Mouse (Mus musculus): ENCODE measurements around the gene Lrrc56. TPM values are rescaled to one million over a fixed set of nuclear protein-coding genes. Genes with fewer than 3 reads are reported as not detected.
A peak's percentile ranks its signal among the peaks of the same experiment; 100 is the strongest.

Lrrc56 gene
- polyA plus RNA-seq, 1 experiment from 2014 or later: 12.1 TPM

DNA sequence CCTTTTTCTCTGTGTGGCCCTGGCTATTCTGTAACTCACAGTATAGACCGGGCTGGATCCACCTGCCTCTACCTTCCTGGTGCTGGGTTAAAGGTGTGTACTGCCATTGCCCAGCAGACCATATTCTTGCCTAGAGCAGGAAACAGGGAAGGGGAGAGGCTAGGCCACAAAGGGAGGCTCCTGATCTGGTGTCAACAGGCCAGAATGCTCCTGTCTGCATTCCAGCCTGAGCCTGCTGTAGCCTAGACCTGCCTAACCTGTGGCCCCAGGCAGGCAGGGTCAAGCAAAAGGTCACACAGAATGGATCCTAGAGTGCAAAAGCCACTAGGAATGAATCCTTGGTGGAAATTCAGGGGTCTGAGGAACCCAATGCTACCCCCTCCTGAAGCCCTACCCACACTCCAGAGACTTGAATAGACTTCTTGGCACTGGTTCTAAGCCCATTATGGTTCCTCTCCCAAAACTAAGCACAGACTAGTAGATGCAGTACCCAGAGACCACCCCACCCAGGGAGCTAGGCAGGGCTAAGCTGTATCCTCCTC lies 25.7 kb downstream of the Lrrc56 start:
- ATAC-seq (ENCODE audit: insufficient number of reproducible peaks, insufficient read depth, low FRiP score, low TSS enrichment): no peak
- Histone ChIP-seq H3K36me3 (peaks cover 15% of the 10 kb centered on the region), H3K4me2 (replicated peaks) (no peak overlapping the region), H3K9ac (no peak overlapping the region), H3K4me3 (no peak overlapping the region), H3K27me3 (no peaks in the 10 kb centered on the region), H3K9me3 (no peaks in the 10 kb centered on the region), H3K27ac (no peak overlapping the region), H3K4me1 (peaks cover 40% of the 10 kb centered on the region)
- 88% methylated on average over 1 of the region's 1 CpGs for WGBS

DNA sequence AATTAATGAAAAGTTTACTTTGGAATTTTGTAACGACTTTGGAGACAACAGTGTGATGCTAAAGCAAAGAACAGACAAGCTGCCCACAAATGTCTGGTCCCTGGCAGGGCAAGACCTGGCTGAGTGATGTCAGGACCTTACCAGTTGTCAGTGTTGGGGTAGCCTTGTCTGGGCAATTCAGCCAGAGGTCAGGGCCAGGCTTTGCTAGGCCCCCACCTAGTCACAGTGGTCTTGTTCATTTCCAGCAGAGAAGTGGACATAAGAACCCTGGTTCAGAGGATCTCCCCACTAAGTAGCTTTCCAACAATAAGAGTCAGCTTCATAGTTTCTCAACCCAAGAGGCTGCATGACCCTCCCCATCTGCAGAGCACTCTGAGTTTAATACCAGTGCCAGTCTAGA lies 26.4 kb downstream of the Lrrc56 start:
- Histone ChIP-seq H3K27ac (0 out of 2 replicates have a peak overlapping the region, but pooled peaks have one; percentile 23), H3K4me2 (replicated peaks) (peak overlapping the region; percentile 95), H3K4me1 (peaks cover 34% of the 10 kb centered on the region), H3K36me3 (peaks cover 15% of the 10 kb centered on the region), H3K27me3 (no peaks in the 10 kb centered on the region), H3K9me3 (no peaks in the 10 kb centered on the region), H3K4me3 (peak overlapping the region; percentile 52; the same call in 1 of the 2 replicates), H3K9ac (no peak overlapping the region)
- WGBS: 83% methylated on average over 1 of the region's 1 CpGs
- no peak for ATAC-seq (ENCODE audit: insufficient number of reproducible peaks, insufficient read depth, low FRiP score, low TSS enrichment)

DNA sequence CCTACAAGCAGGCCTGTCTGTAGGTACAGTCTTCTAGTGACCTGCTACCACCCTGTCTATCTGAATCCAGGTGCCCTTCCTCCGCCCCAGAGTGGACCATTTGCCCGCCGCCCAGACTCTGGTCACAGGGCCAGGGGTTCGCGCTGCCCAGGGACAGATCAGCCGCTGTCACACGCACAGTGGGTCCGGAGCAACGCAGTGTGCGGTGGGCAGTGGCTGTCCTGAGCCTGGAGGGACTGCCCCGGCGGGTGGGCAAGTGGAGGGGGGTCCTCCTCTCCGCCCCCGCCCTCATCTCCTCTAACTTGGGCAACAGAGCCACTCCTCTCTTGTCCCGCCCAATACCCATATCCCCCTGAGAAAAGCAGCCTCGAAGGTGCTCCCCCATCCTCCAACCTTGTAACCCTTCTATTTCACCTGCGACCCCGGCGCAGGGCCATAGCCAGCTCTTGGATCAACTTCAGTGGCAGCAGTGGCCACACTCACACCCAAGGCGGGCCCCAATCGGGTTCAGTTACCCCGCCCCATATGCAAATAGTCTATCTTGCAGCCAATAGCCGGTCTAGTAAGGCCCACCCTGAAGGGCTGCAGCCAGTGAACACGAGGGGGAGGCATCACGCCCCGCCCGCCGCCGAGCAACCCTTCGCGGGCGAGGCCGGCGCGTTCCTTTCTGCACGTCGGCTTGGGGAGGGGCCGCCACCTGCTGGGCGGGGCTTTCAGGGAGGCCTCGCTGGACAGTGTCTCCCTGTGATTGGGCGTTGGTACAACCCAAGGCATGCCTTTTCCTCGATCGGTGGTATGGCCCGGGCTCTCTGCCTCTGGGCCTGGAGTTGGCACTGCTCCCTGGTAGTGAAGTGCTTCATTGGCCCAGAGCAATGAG lies 27.5 kb downstream of the Lrrc56 start:
- H3K4me2 ChIP-seq (replicated peaks): peak overlapping the region; percentile 95
- peaks cover 29% of the 10 kb centered on the region for H3K4me1 ChIP-seq
- H3K9ac ChIP-seq: peak overlapping the region; percentile 70
- peak overlapping the region; percentile 90 for H3K27ac ChIP-seq
- 3% methylated on average over 44 of the region's 44 CpGs for WGBS
- H3K9me3 ChIP-seq: no peaks in the 10 kb centered on the region
- ATAC-seq (ENCODE audit: insufficient number of reproducible peaks, insufficient read depth, low FRiP score, low TSS enrichment): peak; percentile 95
- peaks cover 15% of the 10 kb centered on the region for H3K36me3 ChIP-seq
- no peaks in the 10 kb centered on the region for H3K27me3 ChIP-seq
- H3K4me3 ChIP-seq: peak overlapping the region; percentile 52

DNA sequence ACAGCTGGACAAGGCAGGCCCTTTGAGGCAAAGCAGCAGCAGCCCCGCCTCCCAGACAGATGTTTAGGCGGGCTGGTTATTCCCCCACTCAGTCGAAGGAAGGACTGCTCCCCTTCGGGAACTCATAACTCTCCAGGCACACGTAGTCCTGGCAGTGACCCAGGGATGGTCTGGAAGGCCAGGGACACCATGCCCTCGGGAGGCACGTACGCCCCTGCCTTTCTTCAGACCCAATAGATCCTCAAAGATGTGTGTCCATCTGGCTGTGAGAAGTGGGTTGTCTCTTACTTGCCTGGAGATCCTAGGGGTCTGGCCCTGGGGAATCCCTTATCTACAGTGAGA lies 28.1 kb downstream of the Lrrc56 start:
- no peaks in the 10 kb centered on the region for H3K9me3 ChIP-seq
- H3K36me3 ChIP-seq: peaks cover 14% of the 10 kb centered on the region
- H3K27me3 ChIP-seq: no peaks in the 10 kb centered on the region
- peak overlapping the region; percentile 52 for H3K4me3 ChIP-seq
- WGBS: 15% methylated on average over 8 of the region's 8 CpGs
- peaks cover 23% of the 10 kb centered on the region for H3K4me1 ChIP-seq
- peak overlapping the region; percentile 28 for H3K9ac ChIP-seq
- 0 out of 2 replicates have a peak, but pooled peaks have one; percentile 0 for ATAC-seq (ENCODE audit: insufficient number of reproducible peaks, insufficient read depth, low FRiP score, low TSS enrichment)
- peak overlapping the region; percentile 95 for H3K4me2 ChIP-seq (replicated peaks)
- H3K27ac ChIP-seq: peak overlapping the region; percentile 90

DNA sequence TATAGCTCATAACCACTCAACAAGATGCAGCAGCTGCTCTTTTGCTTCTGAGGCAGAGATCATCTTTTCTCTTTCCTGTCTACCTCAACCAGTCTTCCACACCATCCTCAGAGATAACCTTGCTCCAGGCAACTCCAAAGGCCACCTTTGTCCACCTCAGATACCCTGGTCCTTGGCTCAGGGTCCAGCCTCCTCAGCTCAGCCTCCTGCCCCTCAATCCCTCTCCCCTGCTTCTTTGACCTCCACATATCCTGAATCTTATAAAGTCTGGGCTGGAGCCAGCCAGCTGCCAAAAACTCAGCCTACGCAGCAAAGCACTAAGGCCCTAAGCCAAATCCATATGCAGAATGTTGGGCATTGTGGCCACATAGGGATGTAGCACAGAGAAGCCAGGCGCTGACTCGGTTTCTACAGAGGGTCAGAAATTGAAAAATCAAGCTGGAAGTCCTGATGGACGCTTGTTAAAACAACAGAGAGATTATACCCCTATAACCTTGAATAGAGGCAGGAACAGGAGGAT lies 28.8 kb downstream of the Lrrc56 start:
- WGBS: 90% methylated on average over 4 of the region's 4 CpGs
- ATAC-seq (ENCODE audit: insufficient number of reproducible peaks, insufficient read depth, low FRiP score, low TSS enrichment): no peak
- H3K4me1 ChIP-seq: peaks cover 21% of the 10 kb centered on the region
- peak overlapping the region; percentile 90 for H3K27ac ChIP-seq
- no peaks in the 10 kb centered on the region for H3K9me3 ChIP-seq
- no peaks in the 10 kb centered on the region for H3K27me3 ChIP-seq
- H3K4me2 ChIP-seq (replicated peaks): no peak overlapping the region
- no peak overlapping the region for H3K4me3 ChIP-seq
- H3K9ac ChIP-seq: no peak overlapping the region
- peaks cover 7% of the 10 kb centered on the region for H3K36me3 ChIP-seq

DNA sequence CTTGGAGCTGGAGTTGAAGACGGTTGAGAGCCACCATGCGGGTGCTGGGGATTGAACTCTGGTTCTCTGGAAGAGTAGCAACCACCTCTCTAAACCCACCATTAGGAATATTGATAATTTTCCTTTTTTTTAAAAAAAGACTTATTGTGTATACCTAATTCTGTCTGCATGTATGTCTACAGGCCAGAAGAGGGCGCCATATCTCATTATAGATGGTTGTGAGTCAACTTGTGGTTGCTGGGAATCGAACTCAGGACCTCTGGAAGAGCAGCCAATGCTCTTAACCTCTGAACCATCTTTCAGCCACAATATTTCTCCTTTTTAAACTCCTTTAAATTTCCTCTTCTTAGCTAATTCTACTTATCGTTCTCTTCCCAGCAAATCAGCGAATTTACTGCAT lies 32.6 kb downstream of the Lrrc56 start:
- peaks cover 21% of the 10 kb centered on the region for H3K4me1 ChIP-seq
- no peaks in the 10 kb centered on the region for H3K9me3 ChIP-seq
- ATAC-seq (ENCODE audit: insufficient number of reproducible peaks, insufficient read depth, low FRiP score, low TSS enrichment): no peak
- no peaks in the 10 kb centered on the region for H3K27me3 ChIP-seq
- H3K36me3 ChIP-seq: peaks cover 9% of the 10 kb centered on the region
- H3K4me3 ChIP-seq: no peak overlapping the region
- no peak overlapping the region for H3K9ac ChIP-seq
- WGBS: 79% methylated on average over 6 of the region's 6 CpGs
- H3K4me2 ChIP-seq (replicated peaks): no peak overlapping the region
- H3K27ac ChIP-seq: no peak overlapping the region

DNA sequence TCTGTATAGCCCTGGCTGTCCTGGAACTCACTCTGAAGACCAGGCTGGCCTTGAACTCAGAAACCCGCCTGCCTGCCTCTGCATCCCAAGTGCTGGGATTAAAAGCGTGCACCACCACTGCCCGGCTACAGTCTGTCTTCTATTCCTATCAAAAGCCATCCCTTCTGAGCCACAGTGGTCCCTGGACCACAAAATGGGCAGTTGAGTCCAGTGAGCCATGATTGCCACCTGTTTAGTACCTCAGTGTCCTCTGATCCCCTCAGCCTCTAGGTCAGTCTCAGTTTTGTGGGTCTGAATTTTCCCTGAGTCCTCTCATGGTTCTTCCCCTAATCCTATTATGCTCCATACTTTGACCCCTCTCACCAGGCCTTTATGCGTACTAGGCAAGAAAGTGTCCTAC lies 33.8 kb downstream of the Lrrc56 start:
- Histone ChIP-seq H3K9me3 (no peaks in the 10 kb centered on the region), H3K4me1 (peaks cover 13% of the 10 kb centered on the region), H3K9ac (0 out of 2 replicates have a peak overlapping the region, but pooled peaks have one; percentile 99), H3K27me3 (no peaks in the 10 kb centered on the region), H3K4me2 (replicated peaks) (peak overlapping the region; percentile 96), H3K36me3 (peaks cover 21% of the 10 kb centered on the region), H3K27ac (no peak overlapping the region), H3K4me3 (peak overlapping the region; percentile 99; the same call in 1 of the 2 replicates)
- 75% methylated on average over 4 of the region's 4 CpGs for WGBS
- ATAC-seq (ENCODE audit: insufficient number of reproducible peaks, insufficient read depth, low FRiP score, low TSS enrichment): no peak

DNA sequence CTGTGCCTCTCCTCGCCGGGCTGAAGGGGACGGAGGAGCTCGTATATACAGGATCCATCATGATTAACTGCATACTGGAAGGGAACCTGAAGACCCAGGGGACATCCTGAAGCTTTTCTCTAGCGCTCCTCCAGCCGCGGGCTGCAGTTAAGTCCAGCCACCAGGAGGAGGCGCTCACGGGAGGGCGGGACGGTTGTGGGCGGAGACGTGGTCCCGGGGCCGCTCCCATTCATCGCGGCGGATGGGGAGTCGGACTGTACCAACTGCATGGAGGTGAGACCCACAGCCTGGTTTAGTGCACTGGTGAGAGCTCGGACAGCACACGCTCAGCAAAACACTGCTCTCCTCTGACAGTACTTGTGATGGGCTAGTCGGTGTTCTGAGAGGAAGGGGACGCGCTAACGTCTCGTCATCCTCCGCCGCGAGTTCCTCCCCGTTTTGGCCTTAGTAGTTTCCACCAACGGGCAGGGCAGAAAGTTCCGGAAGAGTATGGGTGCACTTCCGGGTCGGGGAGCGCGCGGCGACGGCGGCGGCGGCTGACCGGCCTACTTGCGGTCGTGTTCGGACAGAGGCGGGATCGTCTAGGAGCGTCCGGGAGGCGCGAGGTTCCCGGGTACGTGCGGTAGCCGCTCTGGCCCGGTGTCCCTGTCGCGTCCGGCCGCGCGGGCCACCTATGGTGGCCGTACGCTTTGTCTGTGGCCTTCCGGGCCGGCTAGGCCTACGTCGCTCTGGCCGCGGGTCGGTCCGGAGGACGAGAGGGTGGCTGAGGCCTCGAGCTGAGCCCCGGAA lies 34.5 kb downstream of the Lrrc56 start, which contains the start of gene Phrf1:
Gene Phrf1, plus strand, starts transcription at position 506 of the 789 bp plus-strand sequence.
- under 1% methylated on average over 76 of the region's 76 CpGs for WGBS
- Histone ChIP-seq H3K27me3 (no peaks in the 10 kb centered on the region), H3K4me1 (peaks cover 12% of the 10 kb centered on the region), H3K4me2 (replicated peaks) (peak within 1 kb of the TSS; percentile 96), H3K27ac (peak within 1 kb of the TSS; percentile 88), H3K36me3 (peaks cover 28% of the 10 kb centered on the region), H3K9ac (peak within 1 kb of the TSS; percentile 99), H3K4me3 (peak within 1 kb of the TSS; percentile 99), H3K9me3 (no peaks in the 10 kb centered on the region)
- peak; percentile 85 for ATAC-seq (ENCODE audit: insufficient number of reproducible peaks, insufficient read depth, low FRiP score, low TSS enrichment)

DNA sequence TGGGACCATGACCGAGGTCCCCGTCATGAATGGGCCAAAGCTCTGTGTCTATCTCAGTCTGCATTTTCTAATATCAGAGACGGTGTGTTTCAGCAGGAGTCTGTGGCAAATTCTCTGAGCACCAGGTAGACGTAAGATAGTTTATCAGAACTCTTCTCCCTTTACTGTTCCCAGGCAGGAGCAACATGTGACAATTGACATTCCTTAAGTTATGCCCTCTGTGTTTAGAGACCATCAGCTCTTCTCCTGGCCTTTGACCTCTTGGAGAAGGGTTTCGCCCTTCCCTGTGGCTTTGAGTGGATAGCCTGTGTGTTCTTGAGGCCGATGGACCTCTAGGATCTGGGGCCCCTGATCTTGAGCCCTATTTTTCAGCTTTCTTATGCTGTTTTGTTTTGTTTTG lies 35.7 kb downstream of the Lrrc56 start:
- H3K27me3 ChIP-seq: no peaks in the 10 kb centered on the region

DNA sequence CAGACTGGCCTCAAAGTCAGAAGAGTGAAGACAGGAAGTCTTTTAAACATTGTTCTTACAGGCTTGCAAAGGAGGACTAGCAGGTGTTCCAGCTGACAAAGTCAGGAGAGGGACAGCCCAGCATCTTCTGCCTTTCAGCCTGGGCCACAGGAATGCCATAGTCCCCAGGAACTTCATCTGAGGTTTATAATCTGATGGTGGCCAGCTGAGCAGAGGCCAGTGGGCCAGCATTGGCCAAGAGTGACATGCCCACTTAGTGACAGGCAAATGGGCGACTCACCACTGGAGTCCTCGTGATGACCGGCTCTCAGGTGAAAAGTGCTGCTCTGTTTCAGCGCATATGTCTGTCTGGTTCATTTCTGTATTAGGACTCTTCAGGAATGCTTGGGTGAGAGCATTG lies 36.6 kb downstream of the Lrrc56 start:
- Histone ChIP-seq H3K36me3 (peaks cover 48% of the 10 kb centered on the region), H3K27me3 (no peaks in the 10 kb centered on the region), H3K4me1 (peaks cover 12% of the 10 kb centered on the region), H3K27ac (no peak overlapping the region), H3K9me3 (no peaks in the 10 kb centered on the region), H3K4me3 (no peak overlapping the region), H3K4me2 (replicated peaks) (0 out of 2 replicates have a peak overlapping the region, but pooled peaks have one; percentile 96), H3K9ac (no peak overlapping the region)
- WGBS: 90% methylated on average over 4 of the region's 4 CpGs
- ATAC-seq (ENCODE audit: insufficient number of reproducible peaks, insufficient read depth, low FRiP score, low TSS enrichment): no peak

More for the DNA sequence above, 35.7 kb downstream of the Lrrc56 start:
- H3K4me1 ChIP-seq: peaks cover 12% of the 10 kb centered on the region
- no peak overlapping the region for H3K27ac ChIP-seq
- H3K4me3 ChIP-seq: peak overlapping the region; percentile 99
- ATAC-seq (ENCODE audit: insufficient number of reproducible peaks, insufficient read depth, low FRiP score, low TSS enrichment): no peak
- H3K9ac ChIP-seq: peak overlapping the region; percentile 99
- H3K9me3 ChIP-seq: no peaks in the 10 kb centered on the region
- 62% methylated on average over 6 of the region's 6 CpGs for WGBS
- H3K36me3 ChIP-seq: peaks cover 40% of the 10 kb centered on the region
- peak overlapping the region; percentile 96 for H3K4me2 ChIP-seq (replicated peaks)

DNA sequence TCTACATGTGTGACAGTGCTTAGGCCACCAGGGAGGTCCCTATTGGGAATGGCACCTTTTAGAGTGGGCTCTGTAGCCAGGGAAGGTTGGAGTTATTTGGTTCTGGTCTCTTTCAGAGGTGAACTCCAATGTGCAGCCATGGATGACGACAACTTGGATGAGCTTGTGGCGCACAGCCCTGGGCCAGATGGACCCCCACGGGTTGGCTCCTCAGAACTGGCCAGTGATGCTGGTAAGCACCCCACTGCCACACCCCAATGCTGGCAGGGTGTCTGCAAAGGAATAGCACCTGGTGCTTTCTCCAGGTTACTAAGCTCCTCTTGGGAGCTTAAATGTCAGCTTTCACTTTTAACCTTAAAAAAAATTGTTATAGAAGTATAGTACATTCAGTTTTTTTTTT lies 37.2 kb downstream of the Lrrc56 start:
- H3K27me3 ChIP-seq: no peaks in the 10 kb centered on the region
- no peak overlapping the region for H3K9ac ChIP-seq
- H3K9me3 ChIP-seq: no peaks in the 10 kb centered on the region
- H3K4me1 ChIP-seq: peaks cover 12% of the 10 kb centered on the region
- no peak for ATAC-seq (ENCODE audit: insufficient number of reproducible peaks, insufficient read depth, low FRiP score, low TSS enrichment)
- no peak overlapping the region for H3K27ac ChIP-seq
- peaks cover 52% of the 10 kb centered on the region for H3K36me3 ChIP-seq
- no peak overlapping the region for H3K4me2 ChIP-seq (replicated peaks)
- 91% methylated on average over 3 of the region's 3 CpGs for WGBS
- no peak overlapping the region for H3K4me3 ChIP-seq

All from embryonic facial prominence, embryonic 12.5 days (tissue).